Mouse (Mus musculus) natural killer cell, adult 2 months (primary cell): ENCODE data around the gene Dennd1b.

Experiments
- DNase-seq, 2 experiments: peaks; one replicate each; pipeline ENCODE4 v3.0.0; 2022; ENCODE audit warnings: low spot score in 2 of 2

The Dennd1b gene

GRCm38 (mm10) chr1:139180481-139181149 is 217.4 kb downstream of the Dennd1b start:
- DNase-seq: no peak

GRCm38 (mm10) chr1:139192635-139193034 is 229.4 kb downstream of the Dennd1b start:
- no peak for DNase-seq

GRCm38 (mm10) chr1:139194011-139194410 is 230.8 kb downstream of the Dennd1b start:
- no peak for DNase-seq

DNA sequence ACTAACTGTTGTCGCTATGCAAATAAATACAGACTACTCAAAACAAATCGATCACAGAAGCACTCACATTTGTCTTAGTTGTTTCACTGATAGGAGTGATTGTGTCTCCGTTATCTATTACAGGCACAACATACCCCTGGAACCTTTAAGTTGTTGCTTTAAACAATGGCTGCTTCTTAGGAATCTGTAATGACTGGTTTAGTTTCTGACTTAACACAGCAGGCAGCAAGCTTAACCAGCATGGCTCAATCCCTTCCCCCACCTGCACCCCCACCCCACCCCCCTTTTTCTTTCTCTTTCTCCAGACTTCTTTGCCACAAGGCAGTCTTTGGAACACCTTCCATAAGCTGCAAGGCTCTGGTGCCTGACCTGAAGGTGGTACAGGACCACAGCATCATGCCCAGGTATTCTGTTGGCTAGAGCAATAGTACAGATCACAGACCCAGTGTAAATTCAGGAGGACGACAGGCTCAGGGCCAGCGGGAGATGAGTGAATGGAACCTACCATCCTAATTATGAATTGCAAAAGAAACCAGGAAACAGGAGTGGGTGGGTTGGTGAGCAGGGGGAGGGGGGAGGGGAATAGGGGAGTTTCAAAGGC is 231.3 kb downstream of the Dennd1b start:
- DNase-seq: no peak

- DNase-seq: no peak
Measured at GRCm38 (mm10) chr1:139203026-139203425, 239.8 kb downstream of the Dennd1b start.

GRCm38 (mm10) chr1:139206259-139206658 is 243.0 kb downstream of the Dennd1b start:
- no peak for DNase-seq

DNA sequence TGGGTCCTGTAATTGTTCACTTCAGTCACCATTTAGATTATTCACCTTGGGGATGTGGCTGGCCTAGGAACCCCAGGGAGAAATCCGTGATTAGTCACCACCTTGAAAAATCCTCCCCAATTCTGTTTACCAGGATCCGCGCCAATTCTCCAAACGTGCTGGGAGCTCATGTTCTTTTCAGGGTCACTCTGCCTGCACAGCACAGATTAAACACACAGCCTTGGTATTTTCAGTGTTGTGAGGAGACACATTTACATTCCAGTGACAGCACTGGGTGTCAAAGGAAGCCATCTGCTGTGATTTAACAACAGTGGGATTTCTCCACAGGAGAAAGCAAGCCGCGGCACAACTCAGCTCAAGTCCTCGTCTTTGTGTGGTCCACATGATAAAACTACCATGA is 246.6 kb downstream of the Dennd1b start:
- DNase-seq: no peak

GRCm38 (mm10) chr1:139210505-139210904 is 247.3 kb downstream of the Dennd1b start:
- no peak for DNase-seq

GRCm38 (mm10) chr1:139215311-139215710 is 252.1 kb downstream of the Dennd1b start:
- DNase-seq: no peak

DNA sequence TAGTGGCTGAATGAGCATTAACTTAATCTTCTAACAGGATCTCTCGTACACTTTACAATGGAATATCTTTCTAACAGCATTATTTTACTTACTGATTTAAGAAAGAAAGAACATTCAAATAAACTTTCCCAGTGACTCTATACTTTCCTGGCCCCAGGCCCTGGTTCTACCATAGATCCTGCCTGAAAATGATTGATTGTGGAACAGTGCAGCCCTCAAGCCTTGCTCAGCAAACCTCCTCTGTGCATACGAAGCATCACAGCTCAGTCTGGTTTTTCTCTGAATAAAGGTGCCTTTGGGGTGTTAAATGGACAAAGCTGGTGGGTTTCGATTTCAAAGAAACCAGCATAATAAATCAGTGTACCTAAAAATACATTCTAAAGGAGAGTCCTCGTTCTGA is 260.6 kb downstream of the Dennd1b start:
- no peak for DNase-seq

DNA sequence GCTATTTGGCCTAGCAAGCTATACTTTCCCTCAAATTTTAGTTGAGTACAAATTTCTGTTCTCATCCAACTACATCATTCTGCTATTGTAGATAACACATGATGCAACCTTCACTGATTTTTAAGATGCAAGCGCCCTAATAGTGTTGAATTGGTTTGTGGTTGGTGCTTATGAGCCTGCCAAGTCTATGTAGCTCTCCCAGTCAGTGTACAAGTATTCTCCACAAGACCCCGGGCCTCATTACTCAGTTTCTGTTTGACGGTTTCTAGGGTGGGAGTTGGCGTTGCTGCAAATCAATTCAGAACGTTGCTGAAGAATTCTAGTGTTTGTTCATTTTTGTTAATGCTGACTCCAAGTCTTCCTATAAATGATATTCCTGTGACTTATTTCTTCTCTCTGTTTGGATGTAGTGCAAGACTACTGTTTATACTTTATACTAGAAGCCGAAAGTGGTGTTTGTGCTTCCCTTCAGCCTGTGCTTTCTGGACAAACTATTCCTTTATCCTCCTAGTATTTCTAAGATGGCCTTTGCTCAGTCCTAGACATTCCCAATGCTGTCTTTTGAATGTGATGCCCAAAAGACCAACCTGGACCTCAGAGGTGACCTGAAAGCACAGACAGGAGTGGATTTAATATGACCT is 261.2 kb downstream of the Dennd1b start:
- DNase-seq: no peak
